Mouse (Mus musculus): ENCODE results near the gene Gm10118.
A peak's percentile ranks its signal among the peaks of the same experiment; 100 is the strongest.

The Gm10118 gene

DNA sequence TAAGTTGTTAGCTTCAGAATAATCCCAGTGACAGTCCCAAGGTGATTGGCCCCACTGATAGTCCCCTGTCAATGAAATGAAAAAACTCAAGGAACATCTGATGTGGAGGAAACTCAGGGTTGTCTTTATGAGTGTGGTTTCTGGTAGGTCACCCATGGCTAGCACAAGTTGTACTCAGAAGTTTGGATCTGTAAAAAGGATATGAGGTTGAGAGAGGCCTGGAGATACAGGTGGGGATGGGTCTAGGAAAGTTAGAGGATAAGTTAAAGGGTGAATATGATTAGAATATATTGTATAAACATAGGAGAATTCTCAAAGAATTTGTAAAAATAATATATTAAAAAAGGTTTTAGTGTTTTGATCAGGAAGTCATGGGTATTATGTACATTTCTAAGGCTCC lies at the start of gene Gm10118:
Gene Gm10118, minus strand, starts transcription at position 101 of the 400 bp plus-strand sequence.
- no peak for DNase-seq (ENCODE audit: low spot score)

DNA sequence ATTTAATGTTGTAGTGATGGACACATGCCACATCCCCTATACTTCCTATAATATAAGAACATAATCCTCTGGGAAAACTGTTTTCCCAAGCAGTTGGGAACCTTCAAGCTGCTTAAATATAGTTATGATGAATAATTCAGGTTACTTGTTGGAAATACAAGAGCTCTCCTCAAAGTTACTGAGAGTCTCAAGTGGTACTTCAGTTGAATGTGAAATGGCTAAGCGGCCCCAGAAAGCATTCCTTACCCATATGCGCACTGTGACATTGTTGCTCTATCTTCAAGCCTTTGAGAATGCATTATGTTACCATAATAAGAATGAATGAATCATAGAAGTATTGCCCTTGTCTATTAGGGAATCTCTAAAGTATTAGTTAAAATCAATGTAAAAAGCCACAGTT lies 45.1 kb upstream of the Gm10118 start:
- no peak for DNase-seq (ENCODE audit: low spot score)

DNA sequence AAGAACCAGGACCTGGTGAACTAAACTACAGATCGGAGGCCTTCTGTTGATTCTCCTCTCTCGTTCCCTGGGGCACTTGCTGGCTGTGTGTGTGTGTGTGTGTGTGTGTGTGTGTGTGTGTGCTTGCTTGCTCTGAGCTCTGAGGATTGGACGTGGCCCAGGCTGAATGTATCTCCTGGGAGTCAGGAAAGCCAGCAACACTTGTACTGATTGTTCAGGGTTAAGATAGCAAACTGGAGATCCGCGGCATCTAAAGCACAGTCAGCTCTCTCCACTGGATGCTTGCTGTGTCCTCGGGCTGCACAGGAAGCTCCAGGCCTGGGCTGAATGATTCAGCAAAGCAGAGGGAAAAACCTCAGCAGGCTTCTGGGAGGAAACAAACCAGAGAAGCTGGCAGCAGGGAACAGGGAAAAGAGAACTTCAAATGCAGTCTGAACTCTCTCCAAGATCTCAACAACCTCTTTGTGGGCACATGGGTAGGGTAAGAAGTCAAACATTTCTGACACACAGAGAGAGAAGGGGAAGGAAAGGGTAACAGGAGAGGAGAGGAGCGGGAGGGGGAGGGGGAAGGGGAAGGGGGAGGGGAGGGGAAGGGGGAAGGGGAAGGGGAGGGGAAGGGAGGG lies 27.2 kb upstream of the Gm10118 start:
- no peak for DNase-seq (ENCODE audit: low spot score)

DNA sequence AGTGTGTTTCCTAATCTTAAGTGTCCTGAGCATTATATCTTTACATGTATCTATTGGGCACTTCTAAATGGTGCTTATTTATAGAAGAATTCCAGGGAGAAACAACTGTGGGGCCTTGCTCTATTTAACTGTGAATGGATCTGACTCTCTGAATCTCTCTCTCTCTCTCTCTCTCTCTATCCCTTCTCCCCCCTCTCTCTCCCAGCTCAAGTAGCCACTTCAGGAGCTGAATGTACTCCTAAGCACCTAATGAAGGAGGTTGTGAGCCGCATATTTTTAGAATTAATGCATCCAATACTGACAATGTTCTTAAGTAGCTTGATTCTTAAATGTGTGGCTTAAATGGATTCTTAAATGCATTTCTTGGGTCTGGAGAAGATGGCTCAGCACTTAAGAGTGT lies 24.2 kb upstream of the Gm10118 start:
- DNase-seq (ENCODE audit: low spot score): no peak

DNA sequence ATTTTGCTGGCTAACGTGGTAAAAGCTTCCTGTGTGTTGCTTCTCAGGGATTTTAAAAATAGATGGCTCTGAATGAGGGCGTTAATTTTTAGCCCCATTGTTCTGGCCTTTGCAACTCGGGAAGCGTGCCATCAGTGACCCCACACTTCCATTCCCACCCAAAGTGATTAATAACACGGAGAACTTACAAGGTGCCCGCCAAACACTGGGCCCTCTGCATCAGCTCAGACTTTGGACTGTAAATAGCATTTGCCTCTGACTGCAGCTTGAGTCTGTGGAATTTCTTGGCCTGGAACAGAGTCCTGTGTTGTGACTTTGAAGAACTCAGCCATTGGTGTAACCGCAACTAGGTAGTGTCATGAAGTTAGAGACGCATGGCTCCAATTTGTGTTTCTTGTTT lies 23.6 kb upstream of the Gm10118 start:
- no peak for DNase-seq (ENCODE audit: low spot score)

DNA sequence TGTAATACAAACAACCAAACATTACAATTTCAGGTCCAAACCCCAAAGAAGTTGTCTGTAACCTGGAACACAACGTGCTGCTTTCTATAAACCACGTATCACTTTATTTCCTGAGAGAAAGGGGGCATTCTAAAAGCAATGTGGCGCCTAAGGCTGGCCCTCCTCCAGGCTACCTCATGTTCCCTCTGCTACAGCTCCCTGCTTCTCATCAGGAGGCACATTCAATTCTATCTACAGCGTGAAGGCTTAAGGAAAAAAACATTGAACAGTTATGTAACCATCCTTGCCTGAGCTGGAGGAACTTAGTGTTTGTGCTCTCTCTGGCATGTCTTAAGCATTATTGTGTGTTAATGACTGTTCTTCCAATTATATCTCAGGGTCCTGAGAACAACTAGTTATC lies 20.0 kb upstream of the Gm10118 start:
- peak; percentile 40 for DNase-seq (ENCODE audit: low spot score)

DNA sequence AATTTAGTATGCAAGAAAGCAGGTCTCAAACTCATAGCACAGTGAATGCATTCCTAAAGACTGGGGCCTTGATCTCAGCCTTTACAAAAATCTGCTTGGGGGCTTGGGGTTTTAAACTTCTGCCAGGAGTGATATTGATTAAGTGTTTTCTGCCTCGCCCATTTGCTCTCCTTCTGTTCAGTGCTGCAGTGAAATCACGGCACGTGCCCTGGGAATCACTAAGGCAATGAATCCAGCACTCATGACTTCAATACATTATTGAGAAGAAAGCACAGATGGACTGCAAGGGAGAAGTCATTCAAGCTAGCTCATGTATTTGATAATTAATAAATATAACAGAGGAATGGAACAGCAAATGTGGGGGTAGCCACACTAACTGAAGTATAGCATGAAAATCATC lies 18.3 kb upstream of the Gm10118 start:
- no peak for DNase-seq (ENCODE audit: low spot score)

DNA sequence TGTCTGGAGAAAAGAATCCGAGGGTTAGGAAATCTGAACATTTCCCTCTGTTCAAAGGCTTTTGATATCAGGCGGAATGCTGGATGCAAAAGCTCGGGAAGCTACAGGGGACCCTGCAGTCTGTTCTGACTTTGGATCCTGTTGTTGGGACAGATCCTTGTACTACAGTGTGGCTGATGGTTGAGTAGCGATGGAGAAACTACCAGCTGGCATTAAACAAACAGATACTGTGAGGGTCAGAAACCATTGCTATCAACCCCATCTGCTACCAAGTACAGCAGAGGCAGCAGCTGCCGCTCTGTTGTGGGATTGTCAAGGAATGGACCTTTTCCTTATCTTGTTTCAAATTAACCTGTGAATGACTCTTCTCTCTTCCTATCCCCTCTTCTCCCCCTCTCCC lies 6.7 kb upstream of the Gm10118 start:
- no peak for DNase-seq (ENCODE audit: low spot score)

DNA sequence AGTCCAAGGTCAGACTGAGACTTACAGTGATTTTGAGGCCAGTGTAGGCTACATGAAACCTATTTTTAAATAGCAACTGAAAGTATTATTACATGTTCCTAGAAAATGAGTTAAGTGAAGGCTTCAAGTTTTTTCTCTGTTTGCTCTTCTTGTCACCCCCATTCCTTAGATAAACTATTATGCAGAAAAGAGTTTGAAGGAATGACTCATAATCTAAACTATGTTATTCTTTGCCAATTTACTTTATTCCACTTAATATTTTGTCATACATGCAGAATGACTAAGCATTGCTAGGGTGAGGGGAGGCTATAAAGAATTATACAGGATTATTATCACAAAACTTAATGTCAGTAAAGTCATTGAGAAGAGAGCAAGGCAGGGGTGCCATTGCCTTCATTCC lies 18.4 kb downstream of the Gm10118 start:
- no peak for DNase-seq (ENCODE audit: low spot score)

DNA sequence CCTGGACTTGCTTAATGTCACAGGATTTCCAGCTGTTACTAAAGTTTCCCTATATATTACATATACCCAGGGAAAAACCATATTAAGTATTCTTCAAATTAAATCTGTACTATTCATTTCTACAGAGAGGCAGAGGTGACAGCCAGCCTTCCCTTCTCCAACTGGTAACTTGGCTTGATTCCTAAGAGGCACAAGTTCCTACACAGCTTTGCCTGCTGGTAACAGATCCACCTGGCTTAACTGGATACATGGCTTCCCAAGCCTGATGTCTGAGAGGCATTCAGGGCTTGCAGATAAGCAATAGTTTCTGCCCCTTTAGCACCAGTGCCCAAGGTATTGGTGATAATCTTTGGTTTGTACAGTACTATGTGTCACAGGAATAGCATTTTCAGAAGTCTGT lies 27.3 kb downstream of the Gm10118 start:
- no peak for DNase-seq (ENCODE audit: low spot score)

DNA sequence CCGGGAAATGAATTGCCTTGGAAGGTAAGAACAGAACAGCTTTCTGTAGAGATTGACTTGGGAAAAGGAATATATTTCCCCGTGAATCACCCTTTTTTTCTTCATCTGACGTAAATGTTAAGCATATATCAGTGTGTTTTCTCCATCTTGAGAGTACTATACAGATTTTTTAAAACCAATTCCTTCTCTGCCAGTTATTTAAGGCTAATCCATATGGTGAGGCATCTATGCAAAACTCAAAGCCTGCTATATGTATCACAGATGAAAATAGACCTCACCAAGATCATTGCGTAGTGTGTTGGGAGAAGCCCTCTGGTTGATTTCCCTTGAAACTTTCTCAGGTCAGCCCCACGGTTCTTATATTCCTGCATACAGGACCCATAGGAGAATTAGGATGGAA lies 32.6 kb downstream of the Gm10118 start:
- DNase-seq (ENCODE audit: low spot score): no peak

DNA sequence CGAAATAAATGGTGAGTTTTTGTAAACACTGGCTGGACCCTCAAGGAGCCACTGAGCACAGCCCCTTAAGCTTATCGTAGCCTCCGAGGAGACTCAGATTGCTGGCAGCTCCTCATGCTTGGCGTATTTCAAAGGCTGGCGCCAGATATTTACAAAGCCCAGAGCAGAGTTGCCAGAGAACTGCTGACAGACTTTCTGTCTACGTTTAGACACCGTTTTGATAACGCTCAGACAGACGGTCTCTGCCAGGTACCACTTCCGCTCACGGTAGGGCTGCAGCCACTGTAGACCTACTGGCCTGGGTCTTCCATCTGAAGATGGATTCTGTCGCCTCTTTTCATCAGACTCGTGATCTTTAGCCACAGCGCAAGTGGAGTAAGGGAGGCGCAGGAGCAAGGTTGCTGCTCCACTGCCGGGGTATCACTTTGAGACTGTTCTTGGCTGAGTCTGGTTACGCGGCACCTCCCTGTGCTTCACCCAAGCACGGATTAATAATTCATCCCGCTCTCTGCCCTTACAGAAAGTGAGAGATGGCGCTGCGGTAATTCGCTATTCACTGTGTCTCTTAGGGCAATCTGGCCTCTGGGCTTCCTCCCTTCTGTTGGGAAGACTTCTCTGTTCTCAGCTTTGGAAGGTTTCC lies 40.7 kb downstream of the Gm10118 start:
- DNase-seq (ENCODE audit: low spot score): no peak

DNA sequence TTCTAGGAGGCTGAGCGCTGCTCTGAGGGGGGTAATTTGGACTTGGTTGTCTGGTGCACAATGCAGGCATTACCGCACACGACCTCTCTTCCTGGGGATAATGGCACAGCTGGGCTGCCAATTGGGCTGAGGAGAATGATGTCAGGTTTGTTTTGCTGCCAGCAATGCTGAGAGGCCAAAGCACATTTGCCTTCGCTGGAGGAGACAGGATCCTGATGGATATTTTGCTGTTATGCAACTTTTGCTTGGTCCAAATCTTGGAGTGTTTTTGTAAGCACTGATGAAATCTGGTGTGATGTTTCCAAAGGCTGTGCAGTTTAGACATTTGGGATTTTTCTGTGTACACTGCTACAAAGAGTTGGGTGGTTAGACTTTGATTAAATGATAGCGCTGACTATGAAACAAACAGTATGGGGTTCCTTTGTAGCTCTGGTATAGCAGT lies 46.8 kb downstream of the Gm10118 start:
- DNase-seq (ENCODE audit: low spot score): peak; percentile 7
